Comparison of ENCODE assay signal across 8 mouse cellular contexts in genomic region chr7:25788220-25789128, GRCm38 (mm10). TPM values are rescaled to one million over a fixed set of nuclear protein-coding genes. Genes with fewer than 3 reads are reported as not detected.
A peak's percentile ranks its signal among the peaks of the same experiment; 100 is the strongest.
DNase-seq lines count a peak whose midpoint lies in the region; ATAC-seq and TF ChIP-seq lines count a peak whose summit lies in the region.

Axl (minus strand) TSS chr7:25788705.

- H3K9ac ChIP-seq in forebrain, embryonic 16.5 days (replicated peaks; ENCODE audit: low read depth, low read length) = peak within 1 kb of the TSS; percentile 54
- H3K9ac ChIP-seq in liver, postnatal 0 days (replicated peaks) = peak within 1 kb of the TSS; percentile 21; the same call in 1 of the 2 replicates
- H3K9ac ChIP-seq in neural tube, embryonic 15.5 days (replicated peaks) = peak within 1 kb of the TSS; percentile 40

- H3K4me3 ChIP-seq in cerebellum, adult 2 months (replicated peaks; ENCODE audit: insufficient read depth, low read depth, low read length) = peak within 1 kb of the TSS; percentile 47
- H3K4me3 ChIP-seq in forebrain, embryonic 16.5 days (replicated peaks; ENCODE audit: low read length) = peak within 1 kb of the TSS; percentile 45
- peak within 1 kb of the TSS; percentile 35 for H3K4me3 ChIP-seq in liver, postnatal 0 days (ENCODE audit: low read depth, low read length)
- peak within 1 kb of the TSS; percentile 42 for H3K4me3 ChIP-seq in neural tube, embryonic 15.5 days (replicated peaks)

- 2% methylated on average over 30 of the region's 30 CpGs for WGBS in cerebellum, adult 2 months
- WGBS in forebrain, embryonic 16.5 days = 0% methylated on average over 24 of the region's 30 CpGs
- WGBS in liver, postnatal 0 days (ENCODE audit: insufficient replicate concordance) = 7% methylated on average over 26 of the region's 30 CpGs
- 2% methylated on average over 28 of the region's 30 CpGs for WGBS in neural tube, embryonic 15.5 days

- no peak for TF ChIP-seq CTCF in Patski (IDR thresholded peaks at IDR 0.05)
- no peak for TF ChIP-seq CTCF in cerebellum, adult 2 months (IDR thresholded peaks at IDR 0.05; ENCODE audit: borderline replicate concordance, insufficient read depth, low read depth, low read length)
- TF ChIP-seq CTCF in liver, postnatal 0 days (IDR thresholded peaks at IDR 0.05; ENCODE audit: low read depth) = no peak

- no peaks in the 10 kb centered on the region for H3K9me3 ChIP-seq in forebrain, embryonic 16.5 days (ENCODE audit: control insufficient read depth, low read length)
- H3K9me3 ChIP-seq in liver, postnatal 0 days (ENCODE audit: low read length) = no peaks in the 10 kb centered on the region
- H3K9me3 ChIP-seq in neural tube, embryonic 15.5 days (replicated peaks) = no peaks in the 10 kb centered on the region

- no peak for TF ChIP-seq POLR2A in cerebellum, adult 2 months (IDR thresholded peaks at IDR 0.05; ENCODE audit: borderline replicate concordance, insufficient read depth, low read length)

- CTCF ChIA-PET in Patski (lab: Charles Lee) = interaction anchor here (1.7 to 2.6 kb wide), 2 partner anchors 17 to 30 kb away, joined by 4 to 9 read pairs; no protein-coding TSS in a partner anchor

- no peak for DNase-seq in Patski (ENCODE audit: low read depth, low spot score)
- peak; percentile 22 to 24 for DNase-seq in cerebellum, adult 2 months
- peak; percentile 82 to 83 for DNase-seq in heart, postnatal 14 days
- DNase-seq in kidney, postnatal 4 days = peak; percentile 84 to 88
- DNase-seq in liver, postnatal 0 days = peak; percentile 42
- DNase-seq in B cell, adult 2 months = no peak

- TF ChIP-seq EP300 in liver, postnatal 0 days (IDR thresholded peaks at IDR 0.05; ENCODE audit: low read depth) = no peak

- in situ Hi-C loops in Patski (cut with MboI; ENCODE audit: low pct_unique_long_range_greater_than_20kb) = no loop called here

- H3K4me2 ChIP-seq in forebrain, embryonic 16.5 days (ENCODE audit: low read length) = peak within 1 kb of the TSS; percentile 77
- H3K4me2 ChIP-seq in liver, postnatal 0 days (ENCODE audit: low read depth, low read length) = peak within 1 kb of the TSS; percentile 54
- H3K4me2 ChIP-seq in neural tube, embryonic 15.5 days = peak within 1 kb of the TSS; percentile 65

- H3K27me3 ChIP-seq in Patski = no peaks in the 10 kb centered on the region
- peaks cover 3% of the 10 kb centered on the region; the same call in 1 of the 2 replicates for H3K27me3 ChIP-seq in cerebellum, adult 2 months (ENCODE audit: control insufficient read depth, insufficient read depth, low read length)
- no peaks in the 10 kb centered on the region for H3K27me3 ChIP-seq in forebrain, embryonic 16.5 days (replicated peaks; ENCODE audit: control insufficient read depth, insufficient read depth, low read length)
- H3K27me3 ChIP-seq in liver, postnatal 0 days (ENCODE audit: insufficient read depth, low read length) = peaks cover 11% of the 10 kb centered on the region
- H3K27me3 ChIP-seq in neural tube, embryonic 15.5 days (replicated peaks) = no peaks in the 10 kb centered on the region

- no peaks in the 10 kb centered on the region for H3K4me1 ChIP-seq in cerebellum, adult 2 months (ENCODE audit: control insufficient read depth, insufficient read depth, low read length)
- H3K4me1 ChIP-seq in forebrain, embryonic 16.5 days (replicated peaks; ENCODE audit: control insufficient read depth, insufficient read depth, low read length) = peaks cover 19% of the 10 kb centered on the region
- H3K4me1 ChIP-seq in liver, postnatal 0 days (ENCODE audit: insufficient read depth) = peaks cover 8% of the 10 kb centered on the region; the same call in 1 of the 2 replicates
- peaks cover 11% of the 10 kb centered on the region for H3K4me1 ChIP-seq in neural tube, embryonic 15.5 days

- H3K36me3 ChIP-seq in forebrain, embryonic 16.5 days (ENCODE audit: control insufficient read depth, insufficient read depth) = no peaks in the 10 kb centered on the region
- no peaks in the 10 kb centered on the region for H3K36me3 ChIP-seq in liver, postnatal 0 days (replicated peaks; ENCODE audit: insufficient read depth, low read length)
- no peaks in the 10 kb centered on the region for H3K36me3 ChIP-seq in neural tube, embryonic 15.5 days

- intact Hi-C loops in heart, postnatal 14 days (cut with DNase I) = no loop called here

- POLR2A ChIA-PET in Patski (lab: Charles Lee) = interaction anchor here (1.0 kb wide), 1 partner anchor 16 kb away, joined by 4 read pairs; no protein-coding TSS in a partner anchor

- peak within 1 kb of the TSS; percentile 43; the same call in 1 of the 2 replicates for H3K27ac ChIP-seq in cerebellum, adult 2 months (ENCODE audit: insufficient read depth, low read length)
- no peak within 1 kb of the TSS for H3K27ac ChIP-seq in forebrain, embryonic 16.5 days (ENCODE audit: low read length)
- H3K27ac ChIP-seq in liver, postnatal 0 days (ENCODE audit: low read depth) = 0 out of 2 replicates have a peak within 1 kb of the TSS, but pooled peaks have one; percentile 29
- peak within 1 kb of the TSS; percentile 65 for H3K27ac ChIP-seq in neural tube, embryonic 15.5 days (replicated peaks)

- peak; percentile 84 for ATAC-seq in Patski
- ATAC-seq in forebrain, embryonic 16.5 days = peak; percentile 88
- peak; percentile 23; the same call in 1 of the 2 replicates for ATAC-seq in liver, postnatal 0 days
- peak; percentile 86 for ATAC-seq in neural tube, embryonic 15.5 days (ENCODE audit: low FRiP score)

RNA-seq across cellular contexts. Expression of gene Axl, which starts in this region (rescaled TPM):
- polyA plus RNA-seq in Patski (2021) = 473 TPM
- 23.6 and 27.1 TPM in 2 replicates for polyA plus RNA-seq in cerebellum, adult 2 months (2012; rRNA removed)
- 14.6 and 15.9 TPM in 2 replicates for polyA plus RNA-seq in forebrain, embryonic 16.5 days (2015; fragmentation: Nextera tagmentation; extraction: Ambion mirVana)
- 100 to 1,000 TPM in 1 of 2 experiments, 10 to 100 TPM in 1; 94.3 to 122 TPM for total RNA-seq in heart, postnatal 14 days (2021)
- polyA plus RNA-seq in liver, postnatal 0 days (2015; fragmentation: Nextera tagmentation; extraction: Ambion mirVana) = 26.6 and 27.4 TPM in 2 replicates
- polyA plus RNA-seq in neural tube, embryonic 15.5 days (2015; fragmentation: Nextera tagmentation; extraction: Ambion mirVana) = 27.6 and 35.8 TPM in 2 replicates

Comparison
In these comparisons a context has a peak if more than half of its experiments do, and no peak if none do; other contexts are left out.
1. RNA of gene Axl (polyA plus RNA-seq): 473 TPM in Patski (single experiment); 27.6 to 35.8 TPM in neural tube, embryonic 15.5 days, 23.6 to 27.1 TPM in cerebellum, adult 2 months, 26.6 to 27.4 TPM in liver, postnatal 0 days and 14.6 to 15.9 TPM in forebrain, embryonic 16.5 days; every median in the first group is over 10 times any median in the second.
2. ATAC-seq: peak in every context shown above with its lines; median percentile 88 in forebrain, embryonic 16.5 days; 86 in neural tube, embryonic 15.5 days; 84 in Patski; 23 in liver, postnatal 0 days.
3. DNase-seq: peak in cerebellum, adult 2 months (2 of 2), heart, postnatal 14 days (2 of 2), kidney, postnatal 4 days (2 of 2) and liver, postnatal 0 days (single experiment); none in Patski (single experiment) and B cell, adult 2 months (0 of 2).
4. Peak in every context shown above with its lines, with median percentiles within 50 percentile points of each other: H3K4me3 ChIP-seq, H3K4me2 ChIP-seq and H3K9ac ChIP-seq.